In genomic region chr7:116504818-116505170, GRCm38 (mm10) we compare ENCODE assay signal across 8 mouse cellular contexts. TPM values are rescaled to one million over a fixed set of nuclear protein-coding genes. Genes with fewer than 3 reads are reported as not detected.
DNase-seq lines count a peak whose midpoint lies in the region; ATAC-seq and TF ChIP-seq lines count a peak whose summit lies in the region.

No protein-coding gene starts in this region.

- H3K9ac ChIP-seq in lung, embryonic 14.5 days, result peak overlapping the region; percentile 81
- peak overlapping the region; percentile 83 for H3K9ac ChIP-seq in embryonic facial prominence, embryonic 14.5 days (ENCODE audit: low read depth, low read length)
- H3K9ac ChIP-seq in limb, embryonic 12.5 days (replicated peaks), result peak overlapping the region; percentile 77

- no peak overlapping the region for H3K27ac ChIP-seq in lung, embryonic 14.5 days (ENCODE audit: low read depth)
- peak overlapping the region; percentile 66 for H3K27ac ChIP-seq in embryonic facial prominence, embryonic 14.5 days (replicated peaks; ENCODE audit: low read depth, low read length)
- no peak overlapping the region for H3K27ac ChIP-seq in limb, embryonic 12.5 days
- no peak overlapping the region for H3K27ac ChIP-seq in olfactory bulb, adult 2 months (ENCODE audit: insufficient read depth, low read depth, low read length)

- no peak for TF ChIP-seq CTCF in lung, embryonic 14.5 days (IDR thresholded peaks at IDR 0.05; ENCODE audit: low read depth)
- no peak for TF ChIP-seq CTCF in olfactory bulb, adult 2 months (IDR thresholded peaks at IDR 0.05; ENCODE audit: insufficient read depth, low read depth, low read length)

- no peak for TF ChIP-seq POLR2A in olfactory bulb, adult 2 months (IDR thresholded peaks at IDR 0.05; ENCODE audit: insufficient read depth, low read depth, low read length)

- no peaks in the 10 kb centered on the region for H3K27me3 ChIP-seq in lung, embryonic 14.5 days (ENCODE audit: insufficient read depth, low read length)
- no peaks in the 10 kb centered on the region for H3K27me3 ChIP-seq in embryonic facial prominence, embryonic 14.5 days (replicated peaks; ENCODE audit: control insufficient read depth, insufficient read depth, low read length)
- H3K27me3 ChIP-seq in limb, embryonic 12.5 days, result no peaks in the 10 kb centered on the region

- H3K4me3 ChIP-seq in lung, embryonic 14.5 days (ENCODE audit: low read depth, low read length), result peak overlapping the region; percentile 78
- H3K4me3 ChIP-seq in embryonic facial prominence, embryonic 14.5 days (ENCODE audit: low read depth, low read length), result peak overlapping the region; percentile 75
- peak overlapping the region; percentile 67 for H3K4me3 ChIP-seq in limb, embryonic 12.5 days (replicated peaks)
- H3K4me3 ChIP-seq in olfactory bulb, adult 2 months (ENCODE audit: insufficient read depth, low read depth, low read length), result peak overlapping the region; percentile 53

- H3K9me3 ChIP-seq in lung, embryonic 14.5 days (ENCODE audit: low read depth, low read length), result no peaks in the 10 kb centered on the region
- no peaks in the 10 kb centered on the region for H3K9me3 ChIP-seq in embryonic facial prominence, embryonic 14.5 days (ENCODE audit: control insufficient read depth, low read length)
- no peaks in the 10 kb centered on the region for H3K9me3 ChIP-seq in limb, embryonic 12.5 days

- H3K36me3 ChIP-seq in lung, embryonic 14.5 days (ENCODE audit: insufficient read depth), result no peaks in the 10 kb centered on the region
- H3K36me3 ChIP-seq in embryonic facial prominence, embryonic 14.5 days (ENCODE audit: control insufficient read depth, insufficient read depth, low read length), result peaks cover 4% of the 10 kb centered on the region; the same call in 1 of the 2 replicates
- H3K36me3 ChIP-seq in limb, embryonic 12.5 days, result no peaks in the 10 kb centered on the region; the same call in 1 of the 2 replicates

- no peak for DNase-seq in lung, embryonic 14.5 days
- no peak for DNase-seq in lung, postnatal 25 days (ENCODE audit: low spot score)
- DNase-seq in embryonic facial prominence, embryonic 14.5 days (ENCODE audit: low spot score), result no peak
- DNase-seq in gastrocnemius, postnatal 36 days, result no peak
- no peak for DNase-seq in layer of hippocampus, postnatal 36 days
- DNase-seq in right cerebral cortex, postnatal 36 days (ENCODE audit: low spot score in 2 of 2), result no peak

- intact Hi-C loops in gastrocnemius, postnatal 36 days (cut with DNase I), result loop anchor here (5.0 to 10.0 kb wide), 2 partner anchors 62 to 170 kb away; partner anchors contain the start of genes Pik3c2a and Rps13

- WGBS in lung, embryonic 14.5 days, result 3% methylated on average over 6 of the region's 6 CpGs
- 4% methylated on average over 6 of the region's 6 CpGs for WGBS in embryonic facial prominence, embryonic 14.5 days
- 6% methylated on average over 6 of the region's 6 CpGs for WGBS in limb, embryonic 12.5 days
- 3% methylated on average over 6 of the region's 6 CpGs for WGBS in olfactory bulb, adult 2 months

- ATAC-seq in lung, embryonic 14.5 days (ENCODE audit: insufficient read depth), result no peak
- ATAC-seq in embryonic facial prominence, embryonic 14.5 days (ENCODE audit: low read depth), result no peak
- ATAC-seq in limb, embryonic 12.5 days (ENCODE audit: insufficient number of reproducible peaks, insufficient read depth, low FRiP score, low TSS enrichment, low read depth), result no peak

- peak overlapping the region; percentile 87 for H3K4me2 ChIP-seq in lung, embryonic 14.5 days
- peak overlapping the region; percentile 62 for H3K4me2 ChIP-seq in embryonic facial prominence, embryonic 14.5 days (ENCODE audit: low read depth, low read length)
- peak overlapping the region; percentile 71 for H3K4me2 ChIP-seq in limb, embryonic 12.5 days

- no peaks in the 10 kb centered on the region for H3K4me1 ChIP-seq in lung, embryonic 14.5 days (ENCODE audit: insufficient read depth)
- H3K4me1 ChIP-seq in embryonic facial prominence, embryonic 14.5 days (ENCODE audit: control insufficient read depth, insufficient read depth, low read length), result 0 out of 2 replicates have a peak, but pooled peaks cover 5% of the 10 kb centered on the region
- H3K4me1 ChIP-seq in limb, embryonic 12.5 days (replicated peaks), result peaks cover 6% of the 10 kb centered on the region; the same call in 1 of the 2 replicates
- H3K4me1 ChIP-seq in olfactory bulb, adult 2 months (ENCODE audit: control insufficient read depth, insufficient read depth, low read length), result peaks cover 2% of the 10 kb centered on the region; the same call in 1 of the 2 replicates

RNA-seq across cellular contexts. Expression of gene Nucb2, which starts 0.6 kb away (rescaled TPM):
- 16.8 and 20.2 TPM in 2 replicates for polyA plus RNA-seq in lung, embryonic 14.5 days (2014; fragmentation: Nextera tagmentation; extraction: Ambion mirVana)
- 28.2 and 32.8 TPM in 2 replicates for polyA plus RNA-seq in embryonic facial prominence, embryonic 14.5 days (2014; fragmentation: Nextera tagmentation; extraction: Ambion mirVana)
- 9.2 and 11.5 TPM in 2 replicates for polyA plus RNA-seq in limb, embryonic 12.5 days (2016; fragmentation: Nextera tagmentation; extraction: Ambion mirVana)
- not detected in 2 replicates for polyA plus RNA-seq in olfactory bulb, adult 2 months (2012; ENCODE audit: insufficient read depth, insufficient read length, low replicate concordance, missing spikeins)
- total RNA-seq in gastrocnemius, postnatal 36 days (2021), result 1 to 10 TPM; 4.2 to 6.2 TPM
- 10 to 100 TPM; 25.4 to 25.6 TPM for total RNA-seq in layer of hippocampus, postnatal 36 days (2021)

Comparison
In these comparisons a context has a peak if more than half of its experiments do, and no peak if none do; other contexts are left out.
1. RNA of gene Nucb2, which starts 0.6 kb away (polyA plus RNA-seq): 28.2 to 32.8 TPM in embryonic facial prominence, embryonic 14.5 days, 16.8 to 20.2 TPM in lung, embryonic 14.5 days and 9.2 to 11.5 TPM in limb, embryonic 12.5 days; not detected in olfactory bulb, adult 2 months; every median in the first group is over 10 times any median in the second.
2. Peak in every context shown above with its lines, with median percentiles within 50 percentile points of each other: H3K4me2 ChIP-seq, H3K4me3 ChIP-seq and H3K9ac ChIP-seq.